Mouse (Mus musculus): ENCODE results near the gene Dtnb. TPM values are rescaled to one million over a fixed set of nuclear protein-coding genes. Genes with fewer than 3 reads are reported as not detected.

Dtnb gene
- total RNA-seq, 2 experiments from 2014 or later = 14.3 to 27.7 TPM

DNA sequence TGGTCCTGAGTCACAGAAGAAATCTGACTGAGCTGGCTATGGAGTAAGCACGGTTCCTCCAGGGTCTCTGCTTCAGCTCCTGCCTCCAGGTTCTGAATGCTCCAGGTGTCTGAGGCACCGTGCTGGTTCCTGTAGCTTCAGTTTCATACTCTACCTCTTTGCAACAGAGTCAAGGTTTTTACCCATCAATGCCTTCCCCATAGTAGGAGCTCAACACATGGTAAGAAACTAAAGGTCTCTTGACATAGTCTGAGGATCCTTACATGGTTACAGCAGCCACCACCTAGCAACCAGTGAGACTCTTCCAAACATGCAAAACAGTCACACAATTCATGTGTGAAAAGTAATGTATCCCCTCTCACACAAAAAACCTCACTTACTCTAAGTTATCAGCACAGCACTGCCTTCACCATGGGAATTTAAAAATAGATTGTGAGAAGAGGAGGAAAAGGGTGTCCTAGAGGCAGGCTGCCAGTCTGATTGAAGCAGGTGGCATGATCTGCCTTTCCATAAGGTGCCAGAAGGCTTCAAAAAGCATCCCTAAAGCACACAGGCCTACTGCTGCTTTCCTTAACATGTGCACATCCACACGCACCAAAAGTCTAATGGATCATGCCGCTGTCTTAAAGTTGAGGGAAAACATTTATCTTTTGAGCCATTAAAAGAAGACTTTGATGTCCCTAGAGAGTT lies 1.3 kb upstream of the Dtnb start:
- ATAC-seq (replicated peaks; ENCODE audit: poor library complexity, severe bottlenecking) = no peak

DNA sequence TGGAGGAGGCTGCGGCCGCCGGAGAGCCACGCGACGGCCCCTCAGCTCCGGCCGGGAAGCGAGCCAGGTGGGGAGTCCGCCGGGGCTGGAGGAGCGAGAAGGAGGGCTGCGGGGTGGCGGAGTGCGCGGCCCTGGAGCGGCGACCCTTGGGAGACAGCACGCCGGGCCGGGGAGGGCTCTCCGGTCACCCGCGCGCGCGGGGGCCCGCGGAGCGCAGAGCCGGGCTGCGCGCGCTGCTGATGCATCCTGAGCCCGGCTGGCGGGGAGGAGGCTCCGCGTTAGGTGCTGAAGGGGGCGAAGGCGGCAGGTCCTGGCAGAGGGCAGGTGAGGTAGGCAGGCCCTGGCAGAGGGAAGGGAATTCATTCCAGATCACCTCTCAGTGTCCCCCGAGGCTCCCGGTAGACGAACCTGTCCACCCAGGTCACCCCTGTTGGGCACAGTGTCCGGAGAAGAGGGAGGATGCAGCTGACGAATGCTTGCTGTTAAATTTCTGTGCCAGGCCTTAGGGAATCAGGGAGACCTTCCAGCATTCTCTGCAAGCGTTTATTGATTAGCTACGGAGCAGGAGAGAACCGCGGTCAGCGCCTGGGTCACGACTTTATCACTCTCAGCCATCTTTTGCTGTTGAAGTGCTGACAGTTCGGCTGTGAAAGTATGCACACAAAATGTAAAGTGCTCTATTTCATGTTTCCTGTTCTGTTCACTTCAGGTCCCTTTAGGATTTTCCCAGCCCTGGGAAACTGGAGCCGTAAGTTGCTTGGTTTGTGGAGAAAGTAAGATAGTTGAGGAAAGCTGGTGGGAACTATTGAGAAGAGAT lies 608 bp downstream of the Dtnb start:
- ATAC-seq (replicated peaks; ENCODE audit: poor library complexity, severe bottlenecking) = peak; percentile 49

DNA sequence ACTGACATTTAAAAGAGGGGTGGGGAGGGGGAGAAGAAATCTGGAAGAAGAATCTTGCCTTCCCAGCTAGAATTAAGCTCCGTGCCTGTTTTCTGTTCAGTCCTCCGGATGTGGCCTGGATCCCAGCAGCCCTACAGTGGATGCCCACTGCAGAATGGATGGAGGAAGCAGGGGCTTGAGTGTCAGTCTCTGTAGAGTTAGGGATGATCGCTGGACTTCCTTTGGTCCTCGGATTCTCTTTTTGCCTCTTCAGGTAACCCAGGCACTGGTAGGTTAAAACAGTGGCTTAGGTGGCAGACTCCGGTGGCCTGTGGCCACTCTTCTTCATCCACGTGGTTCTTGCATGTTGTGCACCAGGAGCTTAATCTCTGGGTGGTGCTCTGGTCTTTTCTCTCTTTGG lies 1.2 kb downstream of the Dtnb start:
- ATAC-seq (replicated peaks; ENCODE audit: poor library complexity, severe bottlenecking) = no peak

DNA sequence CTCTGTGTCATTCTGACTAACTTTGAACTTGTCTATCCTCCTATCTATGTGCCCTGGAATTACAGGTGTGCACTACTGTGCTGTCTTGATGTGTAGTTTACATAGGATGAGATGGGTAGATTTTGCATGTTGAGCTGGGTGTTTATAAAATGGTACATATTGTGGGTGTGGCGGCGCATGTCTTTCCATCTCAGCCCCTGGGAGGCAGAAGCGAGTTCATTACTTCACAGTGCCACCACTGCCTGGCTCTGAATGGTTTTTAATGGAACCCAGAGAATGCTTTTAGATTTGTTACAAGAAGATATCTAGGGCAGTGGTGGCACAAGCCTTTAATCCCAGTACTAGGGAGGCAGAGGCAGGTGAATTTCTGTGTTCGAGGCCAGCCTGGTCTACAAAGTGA lies 2.5 kb downstream of the Dtnb start:
- ATAC-seq (replicated peaks; ENCODE audit: poor library complexity, severe bottlenecking) = no peak

DNA sequence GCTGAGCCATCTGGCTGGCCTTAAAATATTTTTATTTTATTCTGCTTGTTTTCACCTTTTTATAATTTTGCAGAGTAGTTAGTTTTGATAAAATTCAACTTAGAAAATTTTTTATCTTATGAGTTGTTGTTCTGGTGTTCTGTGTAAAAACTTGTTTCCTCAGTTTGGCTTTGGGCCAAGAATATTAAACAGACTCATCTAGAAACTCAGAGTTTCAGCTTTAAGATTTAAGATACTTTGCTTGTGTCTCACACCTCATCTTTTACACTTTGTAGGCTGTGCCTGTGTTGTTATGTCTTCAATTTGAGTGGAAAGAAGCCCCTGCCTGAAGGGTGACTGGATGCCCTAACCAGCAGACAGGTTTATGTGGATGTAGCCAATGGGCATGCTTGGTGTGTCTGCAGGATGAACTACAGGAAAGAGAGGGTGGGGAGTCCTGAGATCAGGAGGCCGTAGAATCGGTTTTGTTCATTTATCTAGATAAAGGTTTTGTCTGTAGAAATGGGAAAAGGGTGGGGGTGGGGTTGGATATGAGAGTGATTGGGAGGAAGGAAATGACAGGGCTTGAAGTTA lies 7.9 kb downstream of the Dtnb start:
- ATAC-seq (replicated peaks; ENCODE audit: poor library complexity, severe bottlenecking) = no peak

DNA sequence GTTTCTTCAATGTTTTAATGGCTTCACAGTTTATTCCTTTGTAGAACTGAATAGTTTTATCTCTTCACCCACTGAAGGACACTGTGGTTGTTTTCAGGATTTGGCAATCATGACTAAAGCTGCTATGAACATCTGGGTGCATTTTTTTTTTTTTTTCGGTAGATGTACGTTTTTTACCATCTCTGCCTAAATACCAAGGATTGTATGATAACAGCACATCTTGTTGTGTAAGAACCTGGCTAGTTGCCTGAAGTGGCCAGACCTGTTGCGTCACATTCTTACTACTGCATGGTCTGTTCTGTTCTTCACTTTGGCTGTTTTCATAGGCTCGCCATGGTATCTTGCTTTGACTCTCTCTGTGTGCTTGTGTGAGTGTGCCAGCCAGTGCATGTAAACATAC lies 10.4 kb downstream of the Dtnb start:
- ATAC-seq (replicated peaks; ENCODE audit: poor library complexity, severe bottlenecking) = peak; percentile 88

DNA sequence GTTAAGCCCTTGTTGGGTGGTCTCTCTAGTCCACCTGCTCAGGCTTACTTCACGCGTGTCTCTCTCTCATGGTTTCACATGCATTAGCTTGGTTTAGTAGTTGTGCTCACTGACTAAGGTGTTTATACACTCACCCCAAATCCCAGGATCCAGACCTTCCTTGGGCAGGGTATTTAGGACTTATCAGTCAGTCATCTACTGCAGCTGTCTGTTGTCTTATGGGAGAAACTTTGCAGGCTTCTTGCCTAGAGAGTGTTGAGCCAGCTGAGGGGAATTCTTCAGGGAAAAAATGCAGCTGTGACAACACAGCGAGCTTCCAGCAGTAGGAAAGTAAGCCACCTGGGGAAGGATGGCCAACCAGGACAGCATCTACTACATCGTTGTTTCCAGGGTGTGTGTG lies 13.3 kb downstream of the Dtnb start:
- no peak for ATAC-seq (replicated peaks; ENCODE audit: poor library complexity, severe bottlenecking)

DNA sequence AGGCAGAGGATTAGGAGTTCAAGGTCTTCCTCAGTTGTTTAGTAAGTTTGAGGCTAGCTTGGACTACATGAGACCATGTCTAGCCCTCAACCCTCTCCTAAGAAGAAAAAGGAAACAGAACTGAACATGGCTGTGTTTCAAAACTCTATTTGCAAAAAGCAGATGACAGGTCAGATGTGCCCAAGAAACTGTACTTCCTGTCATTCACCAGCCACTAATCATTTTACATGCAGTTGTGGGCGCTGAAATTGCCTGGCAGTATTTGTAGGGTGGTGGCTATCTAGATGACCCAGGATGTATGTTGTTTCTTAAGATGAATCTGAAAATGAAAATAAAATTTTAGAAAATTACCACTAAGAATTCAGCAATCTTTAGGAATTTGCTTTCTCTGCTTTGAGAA lies 14.8 kb downstream of the Dtnb start:
- ATAC-seq (replicated peaks; ENCODE audit: poor library complexity, severe bottlenecking) = peak; percentile 45

DNA sequence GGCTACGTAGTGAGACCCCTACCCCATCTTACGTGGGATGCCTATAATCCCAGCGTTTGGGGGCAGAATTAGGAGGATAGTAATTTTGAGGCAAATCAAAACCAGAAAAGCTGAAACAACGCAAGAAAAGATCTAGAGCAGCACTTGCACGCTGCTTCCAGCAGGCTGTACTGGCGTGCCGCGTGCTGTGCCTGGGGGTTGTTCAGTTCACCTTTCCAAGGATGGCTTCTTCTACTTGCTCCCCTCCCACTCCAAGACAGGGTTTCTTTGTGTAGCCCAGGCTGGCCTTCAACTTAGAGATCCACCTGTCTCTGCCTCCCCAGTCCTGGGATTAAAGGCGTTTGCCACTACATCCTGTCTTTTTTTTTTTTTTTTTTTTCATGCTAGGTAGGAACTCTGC lies 17.9 kb downstream of the Dtnb start:
- ATAC-seq (replicated peaks; ENCODE audit: poor library complexity, severe bottlenecking) = no peak

DNA sequence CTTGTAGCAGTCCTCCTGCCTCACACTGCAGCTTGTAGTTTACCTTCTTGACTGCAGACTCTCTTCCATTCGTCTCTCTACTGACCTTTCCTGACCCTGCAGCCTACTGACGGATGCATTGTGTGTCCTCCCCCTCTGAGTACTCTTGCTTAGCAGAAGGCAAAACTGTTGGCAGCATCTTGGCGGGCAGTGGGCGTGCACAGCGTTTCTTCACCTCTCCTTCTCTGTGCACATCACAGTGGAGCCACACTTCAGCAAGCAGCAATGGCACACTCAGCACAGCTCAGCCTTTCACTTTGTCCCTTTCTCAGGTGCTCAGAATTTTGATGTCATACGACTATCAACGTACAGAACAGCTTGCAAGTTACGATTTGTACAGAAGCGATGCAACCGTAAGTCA lies 19.4 kb downstream of the Dtnb start:
- ATAC-seq (replicated peaks; ENCODE audit: poor library complexity, severe bottlenecking) = no peak

DNA sequence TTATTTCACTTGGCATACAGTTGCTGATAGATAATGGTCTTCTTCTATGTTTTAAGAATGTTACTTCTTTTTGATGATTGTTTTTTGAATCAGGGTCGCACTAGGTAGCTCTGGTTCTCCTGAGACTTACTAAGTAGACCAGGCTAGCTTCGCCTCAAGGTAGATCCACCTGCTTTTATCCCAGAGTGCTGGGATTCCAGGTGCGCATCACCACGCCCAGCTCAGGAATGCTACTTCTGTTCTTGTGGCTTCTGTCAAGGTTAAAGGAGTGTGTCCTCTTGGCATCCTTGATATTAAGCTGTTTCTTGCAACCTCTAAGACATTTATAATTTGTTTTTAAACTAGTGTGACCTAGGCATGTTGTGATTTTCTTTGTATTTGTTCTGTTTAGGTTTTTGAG lies 30.6 kb downstream of the Dtnb start:
- no peak for ATAC-seq (replicated peaks; ENCODE audit: poor library complexity, severe bottlenecking)

DNA sequence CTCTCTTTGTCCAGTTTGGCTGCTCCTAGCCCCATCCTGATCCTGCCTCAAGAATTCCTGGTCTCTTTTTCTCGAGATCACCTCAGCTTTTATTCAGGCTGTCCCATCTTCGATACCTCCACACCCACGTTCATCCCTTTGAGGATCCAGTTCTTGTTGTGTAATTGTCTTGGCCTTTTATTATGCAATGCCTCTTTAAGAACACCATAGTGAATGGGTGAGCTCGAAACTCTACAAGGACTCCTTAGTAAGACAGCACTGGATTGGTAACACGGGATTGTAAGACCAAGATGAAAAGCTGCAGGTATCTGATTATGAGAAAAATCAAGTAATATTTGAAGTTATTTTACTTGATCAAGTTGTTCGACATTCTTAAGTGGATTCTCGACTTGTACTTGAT lies 34.0 kb downstream of the Dtnb start:
- ATAC-seq (replicated peaks; ENCODE audit: poor library complexity, severe bottlenecking) = 0 out of 2 replicates have a peak, but pooled peaks have one; percentile 27

DNA sequence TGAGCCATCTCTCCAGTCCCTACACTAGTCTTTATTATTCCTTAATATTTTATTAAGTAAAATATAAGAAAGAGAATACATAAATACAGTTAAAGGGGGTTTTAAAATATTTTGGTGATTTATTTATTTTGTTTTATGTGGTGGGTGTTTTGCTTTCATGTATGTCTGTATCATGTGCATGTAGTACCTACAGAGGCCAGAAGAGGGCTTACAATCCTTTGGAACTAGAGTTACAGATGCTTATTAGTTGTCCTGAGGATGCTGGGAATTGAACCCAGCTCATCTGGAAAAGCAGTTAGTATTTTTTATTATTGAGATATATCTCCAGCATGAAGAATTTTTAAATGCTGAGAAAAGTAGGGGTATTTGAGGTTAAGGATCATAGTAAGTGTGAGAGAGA lies 37.6 kb downstream of the Dtnb start:
- no peak for ATAC-seq (replicated peaks; ENCODE audit: poor library complexity, severe bottlenecking)

DNA sequence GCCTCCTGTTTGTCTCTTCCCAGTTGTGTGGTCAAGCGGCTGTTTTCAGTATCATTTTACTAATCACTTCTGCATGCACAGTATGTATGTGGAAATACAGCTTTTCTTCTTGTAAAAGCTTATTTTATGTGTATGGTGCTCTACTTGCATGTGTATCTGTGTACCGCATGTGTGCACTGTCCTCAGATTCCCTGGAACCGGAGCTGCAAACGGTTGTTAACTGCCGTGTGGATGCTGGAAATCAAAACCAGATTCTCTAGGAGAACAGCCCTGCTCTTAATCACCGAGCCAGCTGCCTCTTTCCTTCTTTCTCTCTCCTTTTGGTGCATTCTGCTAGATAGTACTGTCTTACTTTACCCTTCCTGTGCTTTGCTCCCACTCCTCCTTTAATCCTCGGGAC lies 39.7 kb downstream of the Dtnb start:
- ATAC-seq (replicated peaks; ENCODE audit: poor library complexity, severe bottlenecking) = no peak

DNA sequence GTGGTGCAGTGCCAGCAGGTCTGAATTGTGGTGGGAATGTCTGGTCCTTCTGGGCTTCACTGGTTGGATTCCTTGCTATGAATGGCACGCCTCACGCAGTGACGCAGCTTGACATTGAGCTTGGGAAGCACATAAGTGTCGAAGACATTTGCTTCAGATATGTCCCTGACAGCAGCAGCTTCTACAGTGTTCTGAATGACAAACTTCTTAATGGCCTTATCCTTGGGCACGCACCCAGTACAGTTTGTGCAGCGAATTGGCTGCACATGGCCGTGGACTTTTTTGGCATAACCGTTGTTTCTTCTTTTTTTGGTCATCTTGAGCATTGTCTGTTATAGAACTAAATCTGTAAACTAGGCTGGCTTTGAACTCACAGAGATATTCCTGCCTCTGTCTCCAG lies 42.9 kb downstream of the Dtnb start:
- ATAC-seq (replicated peaks; ENCODE audit: poor library complexity, severe bottlenecking) = no peak

DNA sequence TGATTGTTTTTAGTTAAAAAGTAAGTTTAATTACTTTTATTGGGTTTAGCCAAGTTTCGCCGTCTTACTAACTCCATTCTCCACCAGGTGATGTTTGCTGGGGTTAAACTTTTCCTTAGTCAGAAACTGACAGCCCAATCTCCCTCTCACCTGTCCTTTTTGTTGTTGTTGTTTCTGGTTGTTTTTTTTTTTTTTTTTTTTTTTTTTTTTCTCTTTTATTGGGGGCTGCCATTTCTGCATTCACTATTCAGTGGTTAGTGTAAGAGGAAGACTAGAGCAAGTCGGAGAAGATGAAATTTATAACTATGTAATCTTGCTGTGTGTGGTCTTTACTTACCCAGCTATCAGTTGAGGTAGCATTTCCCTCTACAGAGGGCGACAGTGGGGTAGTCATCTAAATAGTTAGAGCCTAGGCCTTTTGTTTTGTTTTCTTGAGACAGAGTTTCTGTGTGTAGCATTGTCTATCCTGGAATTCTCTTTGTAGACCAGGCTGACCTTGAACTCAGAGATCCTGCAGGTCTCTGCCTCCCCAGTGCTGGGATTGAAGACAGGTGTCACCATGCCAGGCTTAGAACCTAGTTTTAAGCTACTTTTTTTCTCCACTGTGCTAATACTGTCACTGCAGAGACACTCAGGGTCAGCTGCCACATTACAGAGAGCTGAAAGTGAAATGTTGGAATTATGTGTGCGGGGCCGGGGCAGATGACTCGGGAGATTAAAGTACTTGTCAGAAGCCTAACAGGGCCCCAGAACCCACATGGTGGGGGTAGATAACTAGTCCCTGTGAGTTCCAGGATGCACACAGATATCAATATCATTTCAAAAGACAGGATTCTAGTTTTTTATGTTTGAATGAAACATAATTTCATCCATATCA lies 46.2 kb downstream of the Dtnb start:
- no peak for ATAC-seq (replicated peaks; ENCODE audit: poor library complexity, severe bottlenecking)

DNA sequence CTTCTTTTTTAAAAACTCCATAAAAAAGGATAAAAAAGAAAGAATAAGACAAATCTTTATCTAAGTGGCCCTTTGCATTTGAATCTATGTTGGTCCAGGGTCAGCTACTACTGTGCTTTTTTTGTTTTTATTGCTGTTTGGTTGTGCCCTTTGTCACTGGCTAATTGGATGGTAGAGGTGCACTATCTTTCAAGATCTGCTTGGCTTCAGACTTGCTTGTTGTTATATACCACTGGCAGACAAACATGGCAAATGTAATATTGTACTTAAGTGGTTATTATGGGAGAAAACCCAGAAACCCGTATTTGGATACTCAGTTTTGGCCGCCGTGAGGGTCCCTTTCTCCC lies 46.8 kb downstream of the Dtnb start:
- ATAC-seq (replicated peaks; ENCODE audit: poor library complexity, severe bottlenecking) = no peak

DNA sequence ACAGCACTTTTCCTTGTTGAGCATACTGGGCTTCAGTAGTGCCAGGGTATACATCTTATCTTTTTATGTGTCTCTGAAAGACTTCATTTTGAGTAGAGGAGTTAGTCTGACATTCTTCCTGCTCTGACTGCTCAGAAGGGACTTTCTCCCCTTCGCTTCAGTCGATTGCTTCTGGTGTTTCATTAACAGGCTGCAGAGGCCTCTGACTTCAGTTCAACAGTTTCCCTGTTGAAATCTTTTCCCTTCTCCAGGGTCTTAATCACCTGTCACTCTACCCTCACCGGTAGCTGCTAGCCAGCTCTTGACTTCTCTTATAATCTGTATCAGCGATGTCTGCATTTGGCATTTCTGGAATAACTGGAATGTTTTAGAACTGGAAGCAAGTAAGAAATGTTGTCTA lies 54.7 kb downstream of the Dtnb start:
- ATAC-seq (replicated peaks; ENCODE audit: poor library complexity, severe bottlenecking) = no peak

DNA sequence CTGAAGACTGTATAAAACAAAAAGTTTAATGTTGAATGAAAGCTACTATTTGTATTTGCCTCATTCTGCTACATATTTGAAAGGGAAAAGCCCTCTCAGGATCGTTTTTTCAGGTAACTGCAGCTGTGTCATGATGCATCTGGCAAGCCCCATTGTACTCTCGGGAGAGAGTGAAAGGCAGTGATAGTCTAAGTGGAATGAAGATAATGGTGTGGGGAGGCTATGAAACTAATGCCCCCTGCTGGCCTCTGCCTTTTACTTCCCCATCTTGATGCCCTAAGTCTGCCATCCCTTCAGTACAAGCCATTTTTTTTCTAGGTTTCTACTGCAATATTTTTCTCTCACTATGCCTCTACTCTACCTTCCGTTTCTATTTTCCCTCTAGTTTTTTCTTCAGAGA lies 69.8 kb downstream of the Dtnb start:
- peak; percentile 80 for ATAC-seq (replicated peaks; ENCODE audit: poor library complexity, severe bottlenecking)

DNA sequence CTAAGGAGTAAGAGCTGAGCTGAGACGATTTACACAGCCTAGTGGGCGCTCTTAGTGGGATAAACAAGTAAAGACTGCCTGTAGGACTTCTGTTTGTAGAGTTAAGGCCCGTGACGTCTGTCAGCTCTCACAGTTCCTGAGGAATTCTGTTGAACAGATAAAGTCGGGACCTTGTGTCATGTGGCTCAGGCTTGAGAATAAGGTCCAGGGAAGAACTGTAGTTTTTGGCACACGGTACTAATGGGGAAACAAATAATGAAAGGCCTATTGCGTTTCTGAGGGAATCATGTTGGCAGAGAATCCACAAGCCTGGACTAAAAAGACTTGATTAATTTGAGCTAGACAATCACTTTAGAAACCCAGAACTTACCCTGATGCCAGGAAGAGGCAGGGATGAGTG lies 84.6 kb downstream of the Dtnb start:
- ATAC-seq (replicated peaks; ENCODE audit: poor library complexity, severe bottlenecking) = no peak

DNA sequence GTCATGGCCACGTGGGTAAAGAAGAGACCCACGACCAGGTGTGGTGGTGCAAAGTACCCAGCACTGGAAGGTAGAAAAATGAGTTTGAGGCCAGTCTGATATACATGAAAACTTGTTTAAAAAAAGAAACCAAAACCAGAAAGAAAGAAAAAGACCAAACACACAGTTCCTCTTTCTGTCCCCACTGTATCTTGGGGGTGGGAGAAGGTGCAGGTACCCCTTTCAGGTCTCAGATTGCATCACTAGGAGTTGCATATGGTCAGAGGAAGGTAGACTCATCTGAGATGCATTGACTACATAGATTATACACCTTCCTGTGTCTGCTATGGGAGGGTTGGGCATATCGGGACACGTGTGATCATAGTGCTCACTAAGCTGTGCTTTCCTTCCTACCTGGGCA lies 85.1 kb downstream of the Dtnb start:
- ATAC-seq (replicated peaks; ENCODE audit: poor library complexity, severe bottlenecking) = peak; percentile 74

Measured in granulocyte monocyte progenitor cell, adult 5-6 weeks (primary cell).